Mouse (Mus musculus): Measurements from ENCODE around the gene Elmod2.
A peak's percentile ranks its signal among the peaks of the same experiment; 100 is the strongest.

DNA sequence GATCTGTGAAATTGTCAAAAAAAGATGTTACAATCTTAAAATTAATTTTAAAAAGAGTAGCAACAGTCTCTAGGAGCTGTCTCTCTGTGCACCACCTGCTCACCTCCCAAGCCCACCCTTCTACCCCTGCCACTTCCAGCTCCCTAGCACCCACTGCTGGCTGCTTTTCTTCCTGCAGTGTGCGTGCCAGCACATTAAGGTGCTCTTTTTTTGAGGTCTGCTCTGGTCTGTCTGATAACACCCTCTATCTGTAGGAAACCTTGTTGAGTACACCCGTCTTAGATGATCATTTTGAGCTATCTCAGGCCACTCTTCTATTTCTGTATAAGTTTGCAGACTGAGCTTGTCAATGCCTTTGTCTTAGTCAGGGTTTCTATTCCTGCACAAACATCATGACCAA, 9.2 kb downstream of the Elmod2 start:
- TF ChIP-seq EP300 (IDR thresholded peaks at IDR 0.05; ENCODE audit: insufficient read depth, low read depth, low read length) = no peak
- peak; percentile 57 for TF ChIP-seq CTCF (IDR thresholded peaks at IDR 0.05; ENCODE audit: low read depth, low read length)
- no peak for TF ChIP-seq POLR2A (IDR thresholded peaks at IDR 0.05; ENCODE audit: insufficient read depth, low read length)
